Mouse (Mus musculus): ENCODE measurements at regions not wholly inside any gene's neighbourhood (a gene's known extent, or its start where the extent isn't known, plus 50 kb on each side); places are given as distances from the start of the nearest gene placed in this dataset.

- DNase-seq (ENCODE audit: low spot score): no peak
Observed at GRCm38 (mm10) chr14:105950924-105951323, 54.3 kb upstream of the Spry2 start.

DNA sequence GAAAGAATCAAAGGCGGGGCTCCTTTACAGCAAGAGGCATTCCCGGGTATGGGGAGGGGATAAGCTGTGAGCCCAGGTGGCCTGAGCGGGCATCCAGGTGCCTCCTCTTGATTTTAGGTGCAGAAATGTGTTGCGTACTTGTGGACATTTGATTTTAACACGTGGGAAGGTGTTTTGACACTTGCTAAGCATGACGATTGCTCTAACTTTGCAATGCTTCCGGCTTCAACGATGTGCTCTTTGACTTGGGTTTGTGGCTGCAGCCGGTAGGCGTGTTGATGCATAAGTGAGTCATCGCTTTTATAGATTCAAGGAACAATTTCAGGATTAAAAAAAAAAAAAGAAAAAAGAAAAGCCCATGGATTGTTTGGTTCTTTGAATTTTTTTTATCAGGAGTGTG, 58.5 kb upstream of the Spry2 start:
- DNase-seq (ENCODE audit: low spot score): no peak

DNA sequence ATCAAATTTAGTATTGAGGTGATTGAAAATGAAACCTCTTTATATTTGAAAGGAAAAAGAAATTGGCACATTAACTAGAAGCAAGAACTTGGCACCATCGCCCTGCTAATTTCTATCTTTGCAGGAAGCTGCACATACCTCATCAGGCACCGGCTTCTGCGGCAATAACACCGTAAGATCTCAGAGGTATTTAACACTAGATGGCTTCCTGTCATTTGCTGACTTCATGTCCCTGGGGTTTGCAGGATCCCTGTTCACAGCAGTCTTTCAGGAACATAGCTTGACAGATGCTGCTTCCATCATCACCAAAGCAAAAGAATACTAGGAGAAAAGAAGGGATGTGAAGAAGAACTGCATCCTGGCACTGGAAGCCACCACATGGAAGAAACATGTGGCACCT, 60.2 kb upstream of the Spry2 start:
- DNase-seq (ENCODE audit: low spot score): no peak

DNA sequence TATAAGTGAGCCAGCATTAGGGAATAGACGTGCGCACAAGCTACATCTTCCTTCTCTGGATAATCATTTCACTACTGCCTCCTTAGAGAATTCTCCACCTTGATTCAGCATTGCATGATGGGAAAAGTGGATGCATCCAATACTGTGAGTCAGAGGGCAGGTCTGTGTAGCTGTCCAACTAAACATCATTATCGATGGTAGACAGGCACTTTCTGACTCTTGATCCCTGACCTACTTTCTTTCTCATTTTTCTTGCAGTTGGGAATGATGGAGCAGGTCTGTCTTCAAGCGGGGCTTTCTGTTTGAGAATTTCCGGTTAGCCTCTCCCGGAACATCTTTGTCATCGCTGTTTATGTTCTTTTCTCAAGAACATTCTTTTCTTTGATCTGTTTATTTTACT, 61.4 kb upstream of the Spry2 start:
- peak; percentile 30 for DNase-seq (ENCODE audit: low spot score)

DNA sequence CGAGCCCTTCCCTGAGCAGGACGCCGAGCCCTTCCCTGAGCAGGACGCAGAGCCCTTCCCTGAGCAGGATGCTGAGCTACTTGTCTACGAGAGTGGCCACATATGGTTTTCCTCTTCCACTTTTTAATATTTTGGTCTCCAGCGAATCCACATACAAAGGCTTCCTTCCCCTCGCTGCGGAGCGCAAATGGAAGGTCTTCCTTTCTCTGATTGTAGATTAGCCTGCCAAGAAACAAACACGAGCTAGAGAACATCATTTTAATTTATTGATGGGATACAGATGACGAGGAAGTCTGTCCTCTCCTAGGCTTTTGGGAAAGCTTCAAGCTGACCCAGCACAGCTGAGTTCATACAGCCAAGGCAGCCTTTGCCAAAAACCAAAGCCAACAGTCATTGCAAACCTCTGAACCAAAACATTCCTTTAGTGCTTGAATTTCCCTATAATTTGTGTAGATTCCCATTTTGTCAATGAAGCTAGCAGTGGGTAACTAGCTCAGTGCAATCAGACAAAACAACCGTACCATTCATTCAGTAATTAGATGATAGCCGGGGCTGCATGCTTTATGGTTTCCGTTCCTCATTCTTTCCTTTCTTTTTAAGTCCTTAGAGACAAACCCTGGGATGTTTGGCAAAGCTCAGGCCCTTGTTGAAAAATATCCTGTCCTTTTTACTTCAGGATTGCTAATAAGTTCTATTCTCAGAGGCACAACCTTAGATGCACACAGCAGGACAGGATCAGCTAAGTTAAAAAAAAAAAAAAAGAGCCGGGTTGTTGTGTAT, 83.1 kb upstream of the Spry2 start:
- peak; percentile 63 for DNase-seq (ENCODE audit: low spot score)

GRCm38 (mm10) chr14:105980324-105980680, 83.7 kb upstream of the Spry2 start:
- no peak for DNase-seq (ENCODE audit: low spot score)

- peak; percentile 40 for DNase-seq (ENCODE audit: low spot score)
Observed at GRCm38 (mm10) chr14:105987341-105987882, 90.8 kb upstream of the Spry2 start.

GRCm38 (mm10) chr14:105988738-105989137, 92.1 kb upstream of the Spry2 start:
- no peak for DNase-seq (ENCODE audit: low spot score)

GRCm38 (mm10) chr14:105993124-105993523, 96.5 kb upstream of the Spry2 start:
- no peak for DNase-seq (ENCODE audit: low spot score)

GRCm38 (mm10) chr14:105999801-106000200, 103.2 kb upstream of the Spry2 start:
- DNase-seq (ENCODE audit: low spot score): no peak

DNA sequence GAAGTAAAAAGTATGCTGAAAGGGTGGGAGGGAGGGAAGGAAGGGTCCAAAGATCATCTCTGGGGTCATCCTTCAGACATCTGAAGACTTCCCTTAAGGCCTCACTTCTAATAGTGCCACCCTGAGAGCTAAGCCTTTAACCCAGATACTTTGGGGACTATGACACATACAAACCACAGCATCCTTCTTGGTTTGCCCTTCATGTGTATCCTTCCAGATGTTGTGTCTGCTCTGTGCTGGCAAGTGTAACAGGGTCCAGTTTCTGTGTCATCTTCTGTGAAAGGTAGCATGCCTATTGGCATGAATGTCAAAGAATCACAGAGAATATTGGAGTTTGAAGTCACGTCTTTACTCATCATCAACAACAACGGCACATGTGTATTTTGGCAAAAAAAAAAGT, 98.2 kb upstream of the Trim52 start:
- DNase-seq (ENCODE audit: low spot score): no peak

- DNase-seq (ENCODE audit: low spot score): no peak
Observed at GRCm38 (mm10) chr14:106008951-106009350, 97.0 kb upstream of the Trim52 start.

DNA sequence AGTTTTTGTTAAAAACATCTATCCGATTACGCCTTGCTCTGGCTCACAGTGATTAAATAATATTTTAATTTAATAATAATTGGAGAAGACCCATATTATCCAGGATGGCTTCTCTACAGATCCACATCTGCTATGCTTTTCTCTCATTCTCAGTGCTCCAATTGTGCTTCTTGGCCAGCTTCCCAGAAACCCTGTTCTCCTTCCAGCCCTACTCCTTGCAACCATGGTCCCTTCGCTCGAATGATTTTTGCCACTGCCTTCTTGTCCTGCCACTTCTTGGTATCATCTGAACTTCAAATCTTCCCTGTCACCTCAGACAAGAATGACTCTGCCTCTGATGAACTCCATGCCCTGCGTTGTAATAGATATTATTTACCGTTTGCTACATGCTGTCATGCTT, 95.0 kb upstream of the Trim52 start:
- DNase-seq (ENCODE audit: low spot score): peak; percentile 28

DNA sequence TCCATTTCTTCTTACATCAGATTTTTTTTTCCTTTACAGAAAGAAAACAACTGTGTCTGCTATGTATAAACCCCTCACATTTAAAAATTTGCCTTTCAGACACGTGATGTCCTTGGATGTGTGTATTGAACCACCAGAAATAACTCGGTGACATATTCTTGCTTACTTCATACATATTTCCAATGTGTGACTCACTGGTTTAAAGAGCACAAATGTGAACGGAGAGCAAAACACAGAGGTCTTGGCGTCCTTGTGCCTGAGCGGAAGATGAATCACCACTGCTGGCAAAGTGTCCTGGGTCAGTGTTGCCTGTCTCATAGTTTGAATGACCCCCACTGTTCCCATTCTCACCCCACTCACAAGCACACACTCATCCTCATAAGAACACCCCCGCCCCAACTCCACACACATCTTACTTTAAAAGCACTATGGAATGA, 94.0 kb upstream of the Trim52 start:
- DNase-seq (ENCODE audit: low spot score): peak; percentile 62

DNA sequence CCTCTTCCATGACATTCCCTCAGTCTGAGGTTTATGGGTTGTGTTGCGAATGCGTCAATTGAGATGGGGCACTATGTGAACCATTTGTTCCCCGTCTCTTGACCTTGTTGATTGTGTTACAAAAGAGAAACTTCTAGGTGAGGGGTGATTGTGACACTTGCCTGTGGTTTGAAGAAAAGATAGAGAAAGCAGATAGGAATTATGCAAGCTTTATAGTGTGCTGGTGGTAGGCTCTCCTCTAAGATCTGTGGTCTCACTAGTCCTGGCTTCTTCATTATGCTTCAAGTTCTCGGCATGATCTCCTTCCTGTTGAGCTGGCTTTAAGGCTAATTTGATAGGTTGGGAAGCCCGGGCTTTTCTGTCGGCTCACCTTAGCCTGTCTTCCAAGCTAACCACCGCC, 83.2 kb upstream of the Trim52 start:
- DNase-seq (ENCODE audit: low spot score): no peak

DNA sequence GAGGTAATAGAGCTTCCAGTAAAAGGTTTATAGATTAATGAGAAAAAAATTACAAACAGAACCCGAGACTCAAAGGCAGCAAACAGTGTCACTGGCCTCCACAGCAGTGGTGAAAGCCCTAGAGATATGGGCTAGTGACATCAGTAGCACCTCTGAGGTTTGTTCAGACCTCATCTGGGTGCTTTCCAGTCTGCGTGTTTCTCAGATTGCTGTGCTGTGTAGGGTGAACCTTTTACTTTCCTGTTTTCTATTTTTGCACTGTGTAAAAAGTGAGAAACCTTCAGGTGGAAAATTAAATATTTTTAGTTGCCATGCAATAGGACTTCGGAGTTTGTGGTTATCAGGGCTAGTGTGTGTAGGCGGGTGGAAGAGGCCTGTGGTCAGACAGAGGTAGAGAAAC, 79.2 kb upstream of the Trim52 start:
- DNase-seq (ENCODE audit: low spot score): no peak

DNA sequence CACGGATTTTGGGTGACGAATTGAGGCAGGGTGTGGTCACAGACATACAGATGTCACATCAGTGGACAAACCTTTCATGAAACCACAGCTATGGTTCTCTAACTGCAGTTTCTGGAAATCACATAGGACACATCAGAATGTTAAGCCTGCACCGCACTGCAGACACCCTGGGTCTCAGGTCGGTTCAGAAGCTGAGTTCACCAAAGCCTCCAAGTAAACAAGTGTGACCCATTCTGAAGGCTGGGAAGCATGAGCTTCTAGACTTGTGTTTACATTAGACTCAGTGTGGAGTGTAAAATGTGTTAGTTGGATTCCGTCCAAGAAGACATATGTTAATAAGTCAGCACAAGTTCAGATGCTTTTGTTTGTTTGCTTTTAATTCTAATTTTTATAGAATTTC, 78.3 kb upstream of the Trim52 start:
- DNase-seq (ENCODE audit: low spot score): no peak

- no peak for DNase-seq (ENCODE audit: low spot score)
Observed at GRCm38 (mm10) chr14:106031094-106031493, 74.9 kb upstream of the Trim52 start.

DNA sequence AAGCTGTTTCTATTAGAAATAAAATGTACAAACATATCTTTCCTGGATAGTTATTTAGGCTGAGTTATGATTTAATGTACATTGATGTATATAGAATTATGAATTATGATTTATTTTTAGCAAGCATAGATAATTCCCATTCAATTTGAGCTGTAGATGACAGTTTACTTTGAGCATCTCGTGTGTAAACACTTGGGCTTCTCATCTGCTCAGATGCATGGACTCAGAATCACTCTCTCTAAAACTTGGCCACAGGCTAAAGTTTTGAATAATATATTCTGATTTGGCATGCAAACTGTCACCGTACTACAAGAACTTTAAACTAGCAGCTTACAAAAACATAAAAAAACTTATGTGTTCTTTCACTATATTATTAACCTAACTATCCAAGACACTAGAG, 72.2 kb upstream of the Trim52 start:
- DNase-seq (ENCODE audit: low spot score): no peak

GRCm38 (mm10) chr14:106034933-106035665, 70.9 kb upstream of the Trim52 start:
- no peak for DNase-seq (ENCODE audit: low spot score)

GRCm38 (mm10) chr14:106044274-106044673, 61.7 kb upstream of the Trim52 start:
- DNase-seq (ENCODE audit: low spot score): no peak

DNA sequence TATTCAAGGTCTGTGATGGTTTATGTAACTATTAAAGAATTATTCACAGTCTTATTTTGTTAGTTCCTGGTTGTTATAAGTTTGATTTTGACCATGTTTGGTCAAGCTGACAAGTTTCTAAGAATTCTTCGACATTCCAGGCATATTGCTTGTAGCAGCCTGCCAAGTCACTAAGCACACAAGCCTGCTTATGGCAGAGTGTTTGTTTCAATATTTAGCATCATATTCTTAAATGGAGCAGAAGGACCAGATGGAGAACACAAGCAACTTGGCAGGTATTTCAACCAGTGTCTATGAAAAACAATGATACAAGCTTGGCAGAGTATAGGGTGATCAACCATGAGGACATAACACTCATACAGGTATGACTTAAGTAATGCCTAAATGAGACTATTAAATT, 55.8 kb upstream of the Trim52 start:
- DNase-seq (ENCODE audit: low spot score): no peak

Data from heart, adult 8-10 months (tissue).